Mouse (Mus musculus) forebrain, embryonic 16.5 days (tissue): ENCODE data around the gene Scfd2. TPM values are rescaled to one million over a fixed set of nuclear protein-coding genes. Genes with fewer than 3 reads are reported as not detected.

Experiments used
- ATAC-seq: fragments of 200-750 bp; cut with Nextera tagmentation; 2 replicates; pipeline ENCODE4 v1.8.0; 2017; ENCODE audit warnings: mild to moderate bottlenecking, moderate library complexity
- H3K27ac ChIP-seq: fragments of 300-500 bp; sonication (generic); 2 replicates; pipeline ENCODE4 v1.5.1; 2014; ENCODE audit warnings: low read length, control low read depth
- H3K27me3 ChIP-seq: fragments of 300-500 bp; sonication (generic); replicated peaks from 2 replicates; pipeline ENCODE4 v1.6.1; 2014; ENCODE audit warnings: low read length; ENCODE audit not compliant: control insufficient read depth, insufficient read depth
- H3K36me3 ChIP-seq: fragments of 300-500 bp; sonication (generic); 2 replicates; pipeline ENCODE4 v1.6.1; 2014; ENCODE audit not compliant: control insufficient read depth, insufficient read depth
- H3K4me1 ChIP-seq: fragments of 300-500 bp; sonication (generic); replicated peaks from 2 replicates; pipeline ENCODE4 v1.6.1; 2014; ENCODE audit warnings: low read length; ENCODE audit not compliant: control insufficient read depth, insufficient read depth
- H3K4me2 ChIP-seq: fragments of 300-500 bp; sonication (generic); 2 replicates; pipeline ENCODE4 v1.6.1; 2014; ENCODE audit warnings: mild to moderate bottlenecking, low read length, control low read depth
- H3K4me3 ChIP-seq: fragments of 300-500 bp; sonication (generic); replicated peaks from 2 replicates; pipeline ENCODE4 v1.5.1; 2014; ENCODE audit warnings: mild to moderate bottlenecking, low read length, control low read depth
- H3K9ac ChIP-seq: fragments of 300-500 bp; sonication (generic); replicated peaks from 2 replicates; pipeline ENCODE4 v1.6.1; 2014; ENCODE audit warnings: low read depth, low read length, control low read depth
- H3K9me3 ChIP-seq: fragments of 300-500 bp; sonication (generic); 2 replicates; pipeline ENCODE4 v1.6.1; 2016; ENCODE audit warnings: low read length; ENCODE audit not compliant: control insufficient read depth
- WGBS: fragments of 180-500 bp; shearing (Covaris S2); extraction: QIAGEN DNeasy Blood & Tissue Kit; methylation state at CpG from one replicate; pipeline ENCODE4 v1.1.7; 2014; 5-methylcytosine and 5-hydroxymethylcytosine counted together
- polyA plus RNA-seq: library from polyadenylated mRNA; unstranded; fragments of >200 nt; fragmentation: Nextera tagmentation; extraction: Ambion mirVana; gene quantifications from 2 replicates; pipeline ENCODE4 v1.2.1, GENCODE M21; 2015

The Scfd2 gene
- polyA plus RNA-seq, 1 experiment from 2014 or later = 28.4 TPM

DNA sequence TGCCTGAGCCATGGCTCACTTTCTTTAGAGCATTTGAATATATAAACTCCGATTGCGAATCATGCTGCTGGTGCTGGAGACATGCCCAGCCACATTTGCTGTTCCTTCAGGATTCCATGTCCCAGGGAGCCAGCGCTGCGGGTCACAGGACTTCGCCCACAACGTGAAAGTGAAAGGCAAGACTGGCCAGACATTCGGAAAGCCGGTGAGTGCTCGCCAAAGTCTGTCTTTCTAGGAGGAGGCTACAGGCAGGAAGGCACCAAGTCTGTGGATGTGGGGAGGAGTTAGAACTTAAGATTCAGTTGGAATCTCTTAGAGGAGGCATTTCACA lies 341.4 kb downstream of the Scfd2 start:
- Histone ChIP-seq H3K36me3 (no peaks in the 10 kb centered on the region), H3K9ac (no peak overlapping the region; the same call in 1 of the 2 replicates), H3K4me1 (peaks cover 18% of the 10 kb centered on the region), H3K27ac (no peak overlapping the region), H3K4me3 (no peak overlapping the region), H3K9me3 (no peaks in the 10 kb centered on the region), H3K27me3 (peaks cover 4% of the 10 kb centered on the region; the same call in 1 of the 2 replicates), H3K4me2 (peak overlapping the region; percentile 20; the same call in 1 of the 2 replicates)
- WGBS = 23% methylated on average over 9 of the region's 9 CpGs
- no peak for ATAC-seq

DNA sequence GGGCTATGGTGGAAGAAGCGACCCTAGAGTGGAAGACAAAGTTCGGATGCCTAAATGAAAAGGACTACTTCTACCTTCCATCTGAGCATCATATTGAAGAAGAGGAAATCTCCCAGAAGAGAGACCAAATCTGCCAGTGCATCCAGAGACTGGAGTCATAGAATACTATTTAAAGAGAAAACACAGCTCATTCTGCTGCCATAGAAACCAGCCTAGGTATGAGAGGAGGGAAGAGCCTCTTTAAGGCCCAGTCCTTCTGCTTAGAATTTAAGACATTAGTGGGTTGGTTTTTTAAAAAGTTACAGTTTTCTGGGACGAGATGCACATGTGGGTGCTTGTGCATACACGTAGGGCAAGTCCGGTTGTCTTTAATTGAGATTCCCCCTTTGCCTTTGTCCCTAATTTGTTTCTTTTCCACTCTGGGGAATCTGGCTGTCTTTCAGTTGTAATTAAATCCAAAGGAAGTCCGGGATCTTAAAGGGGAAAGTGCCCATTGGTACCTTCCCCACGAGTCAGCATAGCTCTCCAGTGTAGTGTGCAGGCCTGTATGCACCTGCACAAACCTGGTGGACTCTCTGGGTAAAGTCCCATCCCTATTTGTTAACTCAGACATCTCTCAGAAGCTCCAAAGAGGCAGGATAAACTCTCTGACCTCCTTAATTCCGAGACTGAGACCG lies 341.9 kb downstream of the Scfd2 start:
- no peak overlapping the region for H3K9ac ChIP-seq

DNA sequence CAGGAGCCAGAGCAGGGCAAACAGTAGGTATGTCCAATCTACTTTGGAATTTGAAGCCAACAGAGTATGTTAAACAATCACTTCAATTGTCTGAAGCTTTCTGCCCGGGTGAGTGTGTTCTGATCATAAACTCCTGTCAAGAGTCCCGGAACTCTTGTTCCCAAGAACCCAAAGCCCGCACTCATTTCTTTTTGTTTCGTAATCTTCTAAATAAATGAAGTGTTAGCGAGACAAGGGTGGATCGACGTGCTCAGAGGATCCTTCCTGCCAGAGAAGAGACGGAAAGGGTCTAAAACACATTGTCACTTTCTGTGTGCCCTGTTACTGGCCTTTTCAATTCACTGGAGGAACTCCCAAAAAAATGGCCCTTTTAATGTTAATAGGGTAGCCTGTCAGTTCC lies 342.7 kb downstream of the Scfd2 start:
- Histone ChIP-seq H3K36me3 (no peaks in the 10 kb centered on the region), H3K27ac (no peak overlapping the region), H3K9ac (no peak overlapping the region)

More for the DNA sequence above, 341.9 kb downstream of the Scfd2 start:
- peaks cover 15% of the 10 kb centered on the region for H3K4me1 ChIP-seq
- H3K36me3 ChIP-seq = no peaks in the 10 kb centered on the region
- ATAC-seq = no peak
- 31% methylated on average over 9 of the region's 9 CpGs for WGBS
- no peak overlapping the region for H3K27ac ChIP-seq
- no peak overlapping the region for H3K4me3 ChIP-seq
- H3K4me2 ChIP-seq = peak overlapping the region; percentile 20; the same call in 1 of the 2 replicates
- H3K27me3 ChIP-seq = peaks cover 4% of the 10 kb centered on the region; the same call in 1 of the 2 replicates
- H3K9me3 ChIP-seq = no peaks in the 10 kb centered on the region

DNA sequence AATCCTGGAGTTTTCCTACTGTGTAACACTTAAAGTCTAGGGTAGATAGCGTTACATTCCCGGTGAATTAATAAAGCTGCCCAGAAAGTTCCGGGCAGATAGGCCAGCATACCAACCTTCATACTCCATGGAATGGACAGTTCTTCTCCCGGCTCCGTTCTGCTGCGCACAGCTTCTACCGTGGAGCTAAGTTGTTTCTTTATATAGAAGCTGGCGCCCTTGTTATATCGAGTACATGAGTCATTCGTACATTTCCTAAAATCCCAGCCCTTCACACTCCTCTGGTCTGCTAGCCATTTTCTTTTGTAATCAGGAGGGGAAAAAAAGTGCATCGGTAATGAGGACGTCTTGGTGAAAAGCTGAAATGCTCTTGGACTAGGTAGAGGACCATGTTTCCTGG lies 343.5 kb downstream of the Scfd2 start:
- H3K4me2 ChIP-seq = no peak overlapping the region
- peaks cover 10% of the 10 kb centered on the region; the same call in 1 of the 2 replicates for H3K4me1 ChIP-seq
- no peak overlapping the region for H3K4me3 ChIP-seq
- no peak overlapping the region for H3K9ac ChIP-seq
- H3K9me3 ChIP-seq = no peaks in the 10 kb centered on the region
- ATAC-seq = no peak
- no peaks in the 10 kb centered on the region; the same call in 1 of the 2 replicates for H3K27me3 ChIP-seq
- H3K36me3 ChIP-seq = no peaks in the 10 kb centered on the region
- H3K27ac ChIP-seq = no peak overlapping the region
- 85% methylated on average over 12 of the region's 12 CpGs for WGBS

More for the DNA sequence above, 342.7 kb downstream of the Scfd2 start:
- Histone ChIP-seq H3K4me1 (peaks cover 14% of the 10 kb centered on the region), H3K9me3 (no peaks in the 10 kb centered on the region), H3K27me3 (no peaks in the 10 kb centered on the region; the same call in 1 of the 2 replicates), H3K4me2 (no peak overlapping the region), H3K4me3 (no peak overlapping the region)
- 47% methylated on average over 8 of the region's 8 CpGs for WGBS
- no peak for ATAC-seq

DNA sequence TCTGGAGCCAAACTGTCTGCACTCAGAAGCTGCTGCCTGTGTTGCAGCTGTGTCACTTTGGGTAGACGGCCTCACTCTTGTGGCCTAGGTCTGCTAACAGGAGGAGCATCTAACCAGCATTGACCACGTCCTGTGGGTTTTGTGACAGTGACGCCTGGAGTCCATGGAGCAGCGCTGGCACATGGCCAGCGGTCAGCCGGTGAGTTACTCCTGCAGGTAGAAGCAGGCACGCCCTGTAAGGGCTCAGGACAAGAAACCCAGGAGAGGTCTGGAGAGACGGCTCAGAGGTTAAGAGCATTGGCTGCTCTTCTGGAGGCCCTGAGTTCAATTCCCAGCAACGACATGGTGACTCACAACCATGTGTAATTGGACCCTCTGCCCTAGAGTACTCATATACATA lies 347.0 kb downstream of the Scfd2 start:
- H3K27ac ChIP-seq = no peak overlapping the region
- ATAC-seq = no peak

DNA sequence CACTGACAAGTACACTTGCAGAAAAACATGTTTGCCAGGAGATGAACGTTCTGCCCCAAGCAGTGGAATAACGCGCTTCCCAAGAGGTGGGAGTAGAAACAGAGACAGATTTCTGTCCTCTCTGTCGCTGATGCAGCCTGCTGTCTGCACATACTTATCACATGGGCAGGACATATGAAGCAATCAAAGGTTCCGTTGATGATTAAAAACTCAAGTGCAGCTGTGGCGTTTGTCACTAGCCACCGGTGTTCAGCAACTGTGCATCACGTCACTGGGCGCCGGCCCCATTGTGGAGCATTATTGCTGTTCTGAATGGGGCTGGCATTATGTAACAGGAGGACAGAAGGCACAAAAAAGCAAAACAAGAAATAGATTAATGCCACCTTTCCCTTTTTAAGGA lies 348.4 kb downstream of the Scfd2 start:
- H3K36me3 ChIP-seq = no peaks in the 10 kb centered on the region
- H3K27ac ChIP-seq = no peak overlapping the region
- no peak overlapping the region for H3K4me3 ChIP-seq
- no peaks in the 10 kb centered on the region for H3K9me3 ChIP-seq
- no peak overlapping the region for H3K4me2 ChIP-seq
- 0 out of 2 replicates have a peak, but pooled peaks cover 2% of the 10 kb centered on the region for H3K4me1 ChIP-seq
- H3K27me3 ChIP-seq = no peaks in the 10 kb centered on the region; the same call in 1 of the 2 replicates
- ATAC-seq = no peak
- 43% methylated on average over 10 of the region's 10 CpGs for WGBS
- no peak overlapping the region for H3K9ac ChIP-seq

More for the DNA sequence above, 347.0 kb downstream of the Scfd2 start:
- Histone ChIP-seq H3K9ac (no peak overlapping the region), H3K4me1 (0 out of 2 replicates have a peak, but pooled peaks cover 6% of the 10 kb centered on the region), H3K27me3 (no peaks in the 10 kb centered on the region; the same call in 1 of the 2 replicates), H3K4me2 (no peak overlapping the region), H3K4me3 (no peak overlapping the region), H3K9me3 (no peaks in the 10 kb centered on the region), H3K36me3 (no peaks in the 10 kb centered on the region)
- 85% methylated on average over 9 of the region's 9 CpGs for WGBS

DNA sequence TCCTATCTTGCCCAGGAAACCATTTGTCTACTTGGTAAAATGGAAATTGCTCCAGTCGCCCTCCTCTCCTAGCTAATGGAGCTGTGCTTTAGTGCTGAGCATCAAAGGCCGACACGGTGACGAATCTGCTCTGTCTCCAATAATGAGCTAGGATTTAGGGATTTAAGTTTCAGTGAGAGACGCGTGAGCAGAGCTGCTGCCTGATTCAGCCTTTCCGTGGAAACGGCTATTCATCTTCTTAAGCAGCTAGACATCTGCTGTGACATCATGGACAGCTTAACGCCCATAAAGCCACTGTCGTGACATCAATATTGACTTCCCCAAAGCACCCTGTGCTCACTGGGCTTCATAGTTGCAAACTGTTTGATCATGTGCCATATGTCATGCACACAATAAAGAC lies 351.3 kb downstream of the Scfd2 start:
- H3K27me3 ChIP-seq = no peaks in the 10 kb centered on the region; the same call in 1 of the 2 replicates
- WGBS = 15% methylated on average over 10 of the region's 10 CpGs
- H3K4me1 ChIP-seq = peaks cover 10% of the 10 kb centered on the region
- no peak overlapping the region for H3K4me2 ChIP-seq
- no peaks in the 10 kb centered on the region for H3K9me3 ChIP-seq
- H3K9ac ChIP-seq = no peak overlapping the region
- no peak for ATAC-seq
- no peak overlapping the region for H3K27ac ChIP-seq
- H3K36me3 ChIP-seq = no peaks in the 10 kb centered on the region
- no peak overlapping the region for H3K4me3 ChIP-seq

DNA sequence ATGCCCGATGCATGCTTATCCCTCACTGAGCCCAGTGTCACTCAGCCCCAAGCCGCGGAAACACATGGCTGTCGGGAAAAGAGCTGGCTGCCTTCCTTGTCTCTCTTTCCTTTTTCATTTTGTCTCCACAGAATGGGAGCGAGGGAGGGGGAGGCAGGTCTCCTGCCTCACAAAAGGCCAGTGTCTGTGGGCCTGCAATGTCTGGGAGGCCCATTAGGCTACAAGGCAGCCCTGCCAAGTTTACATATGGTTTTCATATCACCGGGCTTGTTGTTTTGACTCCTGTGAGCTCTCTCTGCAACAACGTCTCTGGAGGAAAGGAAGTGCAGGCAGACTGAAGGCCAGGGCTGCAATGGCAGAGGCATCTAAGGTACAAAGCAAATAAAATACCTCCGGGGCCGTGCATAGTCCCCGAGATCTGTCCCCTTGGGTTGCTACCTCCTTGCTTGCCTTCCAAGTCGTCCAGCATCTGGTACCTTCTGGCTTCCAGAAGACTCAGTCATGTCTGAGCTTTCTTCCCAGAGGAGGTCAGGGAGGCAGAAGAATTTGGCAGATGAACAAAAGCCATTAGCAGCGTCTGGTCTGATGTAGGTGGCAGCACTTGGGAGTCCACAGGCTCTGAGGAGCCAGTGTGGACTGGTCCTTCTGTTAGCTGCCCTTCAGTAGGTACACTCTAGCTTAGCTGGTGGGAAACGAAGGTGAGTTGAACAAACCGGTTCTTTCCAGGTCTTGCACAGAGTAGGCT lies 355.9 kb downstream of the Scfd2 start:
- peaks cover 24% of the 10 kb centered on the region for H3K4me1 ChIP-seq
- no peak overlapping the region for H3K4me3 ChIP-seq
- H3K9ac ChIP-seq = 0 out of 2 replicates have a peak overlapping the region, but pooled peaks have one; percentile 2
- H3K27me3 ChIP-seq = no peaks in the 10 kb centered on the region
- 22% methylated on average over 14 of the region's 14 CpGs for WGBS
- ATAC-seq = peak; percentile 50
- H3K4me2 ChIP-seq = no peak overlapping the region
- H3K27ac ChIP-seq = no peak overlapping the region
- no peaks in the 10 kb centered on the region for H3K9me3 ChIP-seq
- no peaks in the 10 kb centered on the region for H3K36me3 ChIP-seq

DNA sequence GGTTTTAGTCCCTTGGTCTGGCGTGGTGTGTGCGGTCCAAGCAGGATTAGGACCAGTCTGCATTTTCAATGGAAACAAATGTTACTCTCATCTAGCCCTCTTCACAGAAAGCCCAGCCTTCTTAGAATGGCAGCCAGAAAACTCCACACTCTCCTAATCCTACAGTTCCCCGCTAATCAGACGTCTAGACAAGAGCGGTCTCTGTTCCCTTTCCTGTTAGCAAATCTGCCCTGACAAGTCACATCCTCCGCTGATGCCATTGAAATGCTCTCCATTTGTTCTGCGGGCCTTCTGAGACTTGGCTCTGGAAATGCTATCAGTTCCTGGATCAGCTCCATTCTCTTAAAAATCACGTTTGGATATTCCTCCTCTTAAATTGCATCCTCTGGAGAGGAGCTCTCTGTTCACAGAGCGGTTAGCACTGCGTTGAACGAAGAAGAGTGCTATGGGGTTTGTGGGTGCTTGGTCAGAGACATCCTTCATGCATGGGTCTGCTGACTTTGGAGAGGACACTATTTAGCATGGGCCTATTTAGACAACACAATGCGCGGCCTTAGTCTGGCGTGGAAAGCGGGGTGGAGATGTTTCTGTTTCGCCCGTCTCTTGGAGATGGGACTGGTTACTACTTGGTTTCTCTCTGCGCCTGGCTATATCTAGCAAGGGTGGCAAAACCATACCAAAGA lies 358.3 kb downstream of the Scfd2 start:
- Histone ChIP-seq H3K9ac (no peak overlapping the region), H3K9me3 (no peaks in the 10 kb centered on the region), H3K4me1 (peaks cover 21% of the 10 kb centered on the region), H3K36me3 (no peaks in the 10 kb centered on the region), H3K27ac (peak overlapping the region; percentile 65), H3K4me3 (no peak overlapping the region), H3K4me2 (peak overlapping the region; percentile 26), H3K27me3 (no peaks in the 10 kb centered on the region)
- WGBS = 38% methylated on average over 18 of the region's 18 CpGs
- peak; percentile 76 for ATAC-seq
